Mouse (Mus musculus): ENCODE measurements at regions not wholly inside any gene's neighbourhood (a gene's known extent, or its start where the extent isn't known, plus 50 kb on each side); places are given as distances from the start of the nearest gene placed in this dataset.

GRCm38 (mm10) chr8:8821119-8821518 is 130.8 kb upstream of the Arglu1 start:
- TF ChIP-seq CTCF (IDR thresholded peaks at IDR 0.05; ENCODE audit: low read depth) (no peak), EP300 (IDR thresholded peaks at IDR 0.05; ENCODE audit: low read depth) (no peak)
